Mouse (Mus musculus) kidney, postnatal 0 days (tissue): ENCODE measurements around the gene Elovl2. TPM values are rescaled to one million over a fixed set of nuclear protein-coding genes. Genes with fewer than 3 reads are reported as not detected.
A peak's percentile ranks its signal among the peaks of the same experiment; 100 is the strongest.

ENCODE experiments used
- ATAC-seq: fragments of 200-750 bp; cut with Nextera tagmentation; replicated peaks from 2 replicates; pipeline ENCODE4 v1.8.0; 2017; ENCODE audit warnings: low read depth, moderate number of reproducible peaks, moderate TSS enrichment, moderate library complexity; ENCODE audit not compliant: low FRiP score
- DNase-seq: peaks from one replicate; pipeline ENCODE4 v3.0.0-alpha.2; 2016; ENCODE audit warnings: low spot score
- H3K27ac ChIP-seq: fragments of 300-500 bp; sonication (generic); 2 replicates; pipeline ENCODE4 v1.5.1; 2014; ENCODE audit warnings: mild to moderate bottlenecking
- H3K27me3 ChIP-seq: fragments of 300-500 bp; sonication (generic); 2 replicates; pipeline ENCODE4 v1.6.1; 2014; ENCODE audit warnings: low read length, mixed read lengths; ENCODE audit not compliant: insufficient read depth
- H3K36me3 ChIP-seq: fragments of 300-500 bp; sonication (generic); 2 replicates; pipeline ENCODE4 v1.6.1; 2014; ENCODE audit warnings: low read length, mixed read lengths; ENCODE audit not compliant: insufficient read depth
- H3K4me1 ChIP-seq: fragments of 300-500 bp; sonication (generic); replicated peaks from 2 replicates; pipeline ENCODE4 v1.6.1; 2014; ENCODE audit warnings: antibody characterized with exemption, low read length, mixed read lengths; ENCODE audit not compliant: insufficient read depth
- H3K4me2 ChIP-seq: fragments of 300-500 bp; sonication (generic); 2 replicates; pipeline ENCODE4 v1.6.1; 2014; ENCODE audit warnings: mild to moderate bottlenecking, low read length, moderate library complexity, mixed read lengths
- H3K4me3 ChIP-seq: fragments of 300-500 bp; sonication (generic); replicated peaks from 2 replicates; pipeline ENCODE4 v1.5.1; 2014; ENCODE audit warnings: low read depth, low read length
- H3K9ac ChIP-seq: fragments of 300-500 bp; sonication (generic); 2 replicates; pipeline ENCODE4 v1.6.1; 2014; ENCODE audit warnings: low read depth, low read length
- H3K9me3 ChIP-seq: fragments of 300-500 bp; sonication (generic); replicated peaks from 2 replicates; pipeline ENCODE4 v1.6.1; 2016; ENCODE audit warnings: low read length, inconsistent platforms, mixed read lengths
- CTCF ChIP-seq: IDR thresholded peaks from 2 replicates; pipeline ENCODE4 v1.5.1; 2016; ENCODE audit warnings: antibody characterized with exemption, low read depth, mild to moderate bottlenecking, moderate library complexity
- WGBS: fragments of 180-500 bp; shearing (Covaris S2); extraction: QIAGEN DNeasy Blood & Tissue Kit; methylation state at CpG from one replicate; pipeline ENCODE4 v1.1.7; 2014; 5-methylcytosine and 5-hydroxymethylcytosine counted together
- polyA plus RNA-seq: library from polyadenylated mRNA; unstranded; fragments of >200 nt; fragmentation: Nextera tagmentation; extraction: Ambion mirVana; gene quantifications from 2 replicates; pipeline ENCODE4 v1.2.1, GENCODE M21; 2015

The Elovl2 gene
- polyA plus RNA-seq, 1 experiment from 2014 or later: 19.4 TPM

DNA sequence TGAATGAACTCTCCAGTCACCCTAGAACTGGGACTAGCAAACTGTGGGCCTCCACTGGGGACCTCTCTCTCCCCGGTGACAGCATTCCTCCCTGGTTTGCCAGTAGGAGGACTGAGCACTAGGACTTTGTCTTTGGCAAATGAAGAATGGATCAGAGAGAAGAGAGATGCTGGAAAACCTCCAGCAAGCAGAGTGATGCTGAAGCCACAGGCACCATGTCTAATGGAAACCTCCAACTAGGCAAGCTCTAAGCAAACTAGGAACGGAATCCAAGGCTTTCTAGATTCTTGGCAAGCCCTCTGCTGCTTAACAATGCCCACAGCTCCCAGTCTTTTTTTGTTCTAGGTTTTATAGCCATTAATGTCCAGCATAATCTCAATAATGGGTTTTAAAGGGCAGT is 19.3 kb downstream of the Elovl2 start:
- H3K4me3 ChIP-seq: no peak overlapping the region
- WGBS: 89% methylated on average over 2 of the region's 2 CpGs

DNA sequence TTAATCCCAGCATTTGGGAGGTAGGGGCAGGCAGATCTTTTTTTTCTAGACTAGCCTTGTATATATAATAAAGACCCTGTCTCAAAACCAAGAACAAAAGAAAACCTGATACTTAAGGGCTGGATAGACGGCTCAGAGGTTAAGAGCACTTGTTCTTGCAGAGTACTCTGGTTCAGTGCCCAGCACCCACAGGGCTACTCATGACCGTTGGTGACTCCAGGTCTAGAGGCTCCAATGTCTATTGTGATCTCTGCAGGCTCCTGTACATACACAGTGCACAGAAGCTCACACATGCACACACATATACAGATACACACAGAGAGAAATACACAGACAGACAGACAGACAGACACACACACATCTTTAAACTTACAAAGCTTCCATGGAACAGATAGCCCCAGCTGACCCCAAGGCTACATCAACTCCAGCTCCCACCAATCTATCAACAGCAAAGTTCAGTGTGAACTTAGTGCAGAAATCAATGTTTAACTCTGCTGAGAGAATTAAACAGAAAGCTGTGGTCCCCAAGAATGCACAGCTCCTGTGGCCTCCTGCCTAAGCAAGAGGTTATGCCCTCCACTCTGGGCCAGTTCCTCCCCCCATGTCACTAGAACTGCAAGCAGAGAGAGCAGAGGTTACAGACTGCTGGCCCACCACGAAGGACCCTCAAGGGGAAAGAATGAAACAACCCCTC is 24.4 kb downstream of the Elovl2 start:
- DNase-seq: no peak
- Histone ChIP-seq H3K9ac (no peak overlapping the region), H3K4me2 (no peak overlapping the region), H3K4me1 (no peaks in the 10 kb centered on the region), H3K27ac (no peak overlapping the region), H3K27me3 (no peaks in the 10 kb centered on the region), H3K9me3 (no peaks in the 10 kb centered on the region), H3K4me3 (no peak overlapping the region), H3K36me3 (no peaks in the 10 kb centered on the region)
- no peak for TF ChIP-seq CTCF
- ATAC-seq: no peak
- WGBS: 29% methylated on average over 3 of the region's 3 CpGs

More for the DNA sequence above, 19.3 kb downstream of the Elovl2 start:
- no peak overlapping the region for H3K9ac ChIP-seq
- ATAC-seq (no peak), DNase-seq (no peak)
- H3K36me3 ChIP-seq: no peaks in the 10 kb centered on the region
- no peaks in the 10 kb centered on the region for H3K27me3 ChIP-seq
- H3K4me1 ChIP-seq: 0 out of 2 replicates have a peak, but pooled peaks cover 4% of the 10 kb centered on the region
- H3K9me3 ChIP-seq: no peaks in the 10 kb centered on the region
- no peak overlapping the region for H3K27ac ChIP-seq
- H3K4me2 ChIP-seq: no peak overlapping the region
- TF ChIP-seq CTCF: no peak

DNA sequence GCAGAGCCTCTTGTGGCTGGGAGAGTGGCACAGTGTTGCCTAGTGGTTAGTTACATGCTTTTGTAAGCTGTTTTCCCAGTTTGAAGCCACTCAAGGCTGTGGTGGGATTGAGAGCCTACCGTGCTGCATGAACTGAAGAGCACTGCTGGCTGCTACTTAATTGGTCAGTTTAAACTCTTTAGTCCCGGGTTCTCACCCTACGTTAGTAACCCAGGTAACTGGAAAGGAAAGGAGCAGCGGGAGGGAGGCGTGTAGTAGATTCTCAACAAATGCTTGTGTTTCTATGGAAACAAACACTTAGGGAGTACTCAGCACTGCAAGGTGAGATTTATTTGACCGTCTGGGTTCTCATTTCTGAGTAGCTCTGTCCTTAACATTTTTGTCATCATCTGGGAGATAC is 32.3 kb downstream of the Elovl2 start:
- Histone ChIP-seq H3K4me2 (no peak overlapping the region), H3K9ac (no peak overlapping the region), H3K9me3 (no peaks in the 10 kb centered on the region), H3K27me3 (no peaks in the 10 kb centered on the region), H3K27ac (no peak overlapping the region), H3K4me3 (no peak overlapping the region), H3K36me3 (no peaks in the 10 kb centered on the region), H3K4me1 (no peaks in the 10 kb centered on the region)
- TF ChIP-seq CTCF: no peak
- 84% methylated on average over 6 of the region's 6 CpGs for WGBS
- DNase-seq (no peak), ATAC-seq (no peak)

DNA sequence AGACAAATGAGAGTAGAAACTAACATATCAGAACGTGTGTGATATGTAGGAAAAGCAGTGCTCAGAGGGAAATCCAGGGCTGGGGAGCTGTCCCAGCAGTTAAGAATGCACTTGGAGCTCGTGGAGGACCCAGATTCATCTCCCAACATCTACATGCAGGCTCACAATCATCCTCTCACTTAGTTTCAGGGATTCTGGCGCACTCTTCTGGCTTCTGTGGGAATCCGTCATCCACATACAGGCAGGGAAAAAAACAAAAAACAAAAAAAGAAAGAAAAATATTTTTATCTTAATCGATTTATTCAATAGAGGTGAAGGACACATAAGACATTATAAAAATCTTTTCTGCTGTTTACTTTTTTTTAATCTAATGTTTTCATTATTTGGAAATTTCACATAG is 61.8 kb downstream of the Elovl2 start:
- 62% methylated on average over 5 of the region's 5 CpGs for WGBS
- H3K4me2 ChIP-seq: no peak overlapping the region
- H3K36me3 ChIP-seq: no peaks in the 10 kb centered on the region
- ATAC-seq (no peak), DNase-seq (peak; percentile 25)
- no peak overlapping the region for H3K27ac ChIP-seq
- H3K27me3 ChIP-seq: no peaks in the 10 kb centered on the region
- H3K9me3 ChIP-seq: no peaks in the 10 kb centered on the region
- no peaks in the 10 kb centered on the region for H3K4me1 ChIP-seq
- no peak overlapping the region for H3K9ac ChIP-seq
- peak; percentile 44; the same call in 1 of the 2 replicates for TF ChIP-seq CTCF
- H3K4me3 ChIP-seq: no peak overlapping the region

DNA sequence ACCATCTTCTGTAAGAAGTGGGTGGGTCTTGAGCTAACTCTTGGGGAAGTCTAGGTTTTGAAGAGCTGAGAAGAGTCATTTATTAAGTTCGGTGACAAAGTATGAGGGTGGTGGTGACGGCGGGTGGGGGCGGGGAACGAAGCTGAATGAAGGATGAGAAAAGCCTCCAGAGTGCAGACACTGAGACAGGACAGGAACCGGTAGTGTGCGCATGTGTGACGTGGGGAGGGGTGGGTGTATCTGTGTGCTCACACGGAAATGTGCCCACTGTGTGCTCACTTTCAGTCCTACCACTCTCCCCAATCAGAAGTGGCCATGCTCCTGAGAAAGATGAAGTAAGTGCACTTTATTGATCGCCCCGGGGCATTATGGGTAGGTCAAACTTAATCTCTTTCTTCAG is 67.1 kb downstream of the Elovl2 start:
- Histone ChIP-seq H3K4me1 (no peaks in the 10 kb centered on the region), H3K36me3 (no peaks in the 10 kb centered on the region), H3K9ac (no peak overlapping the region), H3K9me3 (no peaks in the 10 kb centered on the region), H3K27ac (no peak overlapping the region), H3K4me2 (no peak overlapping the region), H3K4me3 (no peak overlapping the region), H3K27me3 (no peaks in the 10 kb centered on the region)
- 82% methylated on average over 11 of the region's 11 CpGs for WGBS
- ATAC-seq: no peak
- TF ChIP-seq CTCF: no peak
- no peak for DNase-seq

DNA sequence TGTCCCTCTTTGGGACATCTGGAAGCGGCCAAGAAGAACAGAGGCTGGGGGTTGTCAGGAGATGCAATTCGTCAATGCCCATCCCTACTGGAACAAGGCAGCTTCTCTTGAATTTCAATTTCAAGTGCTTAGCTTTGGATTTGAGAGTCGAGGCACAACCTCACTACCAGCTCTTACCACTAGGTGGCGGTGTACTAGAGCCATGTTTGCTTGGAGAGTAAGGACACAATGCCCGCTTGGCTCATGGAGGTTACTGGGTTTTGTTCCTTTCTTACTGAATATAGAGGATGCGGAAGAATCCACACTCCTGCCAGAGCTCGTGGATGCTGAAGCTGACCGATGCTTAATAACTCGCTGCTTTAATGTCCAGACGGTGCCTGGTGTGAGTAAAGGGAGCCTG is 73.9 kb downstream of the Elovl2 start:
- 77% methylated on average over 10 of the region's 10 CpGs for WGBS
- ATAC-seq (no peak), DNase-seq (peak; percentile 39)
- Histone ChIP-seq H3K36me3 (no peaks in the 10 kb centered on the region), H3K27ac (no peak overlapping the region), H3K27me3 (no peaks in the 10 kb centered on the region), H3K4me3 (no peak overlapping the region), H3K4me1 (no peaks in the 10 kb centered on the region), H3K9me3 (no peaks in the 10 kb centered on the region), H3K4me2 (no peak overlapping the region), H3K9ac (no peak overlapping the region)
- TF ChIP-seq CTCF: peak; percentile 76
